Mouse (Mus musculus): ENCODE measurements around the gene Pkdrej. TPM values are rescaled to one million over a fixed set of nuclear protein-coding genes. Genes with fewer than 3 reads are reported as not detected.
"Not testable (repeated sequence)": the region's sequence is repeated elsewhere in the genome, so short reads cannot be mapped to it uniquely, and the experiment has no call there.

Gene Pkdrej
- 0.09 and 0.11 TPM in 2 replicates for total RNA-seq (2012; rRNA removed)

- H3K27ac ChIP-seq (ENCODE audit: insufficient read depth, low read depth, low read length, poor library complexity, severe bottlenecking), result no peak within 1 kb of the TSS
- H3K36me3 ChIP-seq (ENCODE audit: control insufficient read depth, insufficient read depth, low read length, poor library complexity, severe bottlenecking), result no peaks in the 10 kb centered on the region
- DNase-seq (ENCODE audit: low read depth, low spot score), result no peak
- no peaks in the 10 kb centered on the region for H3K9me3 ChIP-seq (ENCODE audit: control insufficient read depth, insufficient read depth, low read depth, low read length)
- no peaks in the 10 kb centered on the region for H3K4me1 ChIP-seq (ENCODE audit: control insufficient read depth in 2 of 2, insufficient read depth in 2 of 2, low read length in 2 of 2, poor library complexity in 1 of 2)
- H3K4me3 ChIP-seq (ENCODE audit: insufficient read depth in 1 of 2, low read depth in 1 of 2, low read length in 2 of 2, poor library complexity in 1 of 2, severe bottlenecking in 1 of 2), result peak within 1 kb of the TSS; percentile 55 to 71
- in situ Hi-C loops (cut with MboI; ENCODE audit: low sequenced_read_pairs in 2 of 2, unreplicated experiment in 2 of 2), result no loop called here
- H3K9ac ChIP-seq (ENCODE audit: insufficient read depth, low read depth, low read length, poor library complexity, severe bottlenecking), result peak within 1 kb of the TSS; percentile 75
- no peak for TF ChIP-seq HCFC1 (IDR thresholded peaks at IDR 0.05; ENCODE audit: borderline replicate concordance, insufficient read depth, low read length)
- TF ChIP-seq CHD2 (IDR thresholded peaks at IDR 0.05; ENCODE audit: low read depth, low read length), result no peak
- TF ChIP-seq MAFK (IDR thresholded peaks at IDR 0.05; ENCODE audit: insufficient read depth, low read depth, low read length), result no peak
- TF ChIP-seq ZC3H11A (IDR thresholded peaks at IDR 0.05; ENCODE audit: borderline replicate concordance, low read depth, low read length), result no peak
- TF ChIP-seq ZNF384 (IDR thresholded peaks at IDR 0.05; ENCODE audit: low read depth, low read length), result no peak
Measured at GRCm38 (mm10) chr15:85821203-85822010, at the start of gene Pkdrej. Gene Pkdrej, minus strand, starts transcription at chr15:85821734.

DNA sequence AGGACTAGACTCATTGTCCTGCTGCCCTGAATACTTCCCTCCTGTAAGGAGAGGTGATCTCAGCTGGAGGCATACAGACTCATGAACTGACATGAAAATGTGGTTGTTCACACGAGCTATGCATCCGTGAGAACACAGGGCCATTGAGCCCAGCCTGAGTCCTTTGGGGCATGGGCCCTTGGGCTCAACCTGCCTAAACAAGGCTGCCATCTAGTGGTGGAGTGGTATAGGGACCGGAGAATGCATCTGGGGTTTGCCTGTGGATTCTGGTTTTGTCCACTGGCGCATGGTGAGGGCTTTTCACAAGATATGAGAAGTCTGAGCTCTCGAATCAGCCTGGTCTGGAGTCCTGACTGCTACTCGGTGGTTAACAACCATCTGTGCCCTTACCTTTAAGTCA lies 46.2 kb upstream of the Pkdrej start:
- peak; percentile 69 for DNase-seq (ENCODE audit: low read depth, low spot score)
- in situ Hi-C loops (cut with MboI; ENCODE audit: low sequenced_read_pairs in 2 of 2, unreplicated experiment in 2 of 2), result no loop called here
- no peaks in the 10 kb centered on the region for H3K9me3 ChIP-seq (ENCODE audit: control insufficient read depth, insufficient read depth, low read depth, low read length)
- no peak overlapping the region for H3K27ac ChIP-seq (ENCODE audit: insufficient read depth, low read depth, low read length, poor library complexity, severe bottlenecking)
- peaks cover 85% of the 10 kb centered on the region for H3K36me3 ChIP-seq (ENCODE audit: control insufficient read depth, insufficient read depth, low read length, poor library complexity, severe bottlenecking)
- peaks cover 2 to 15% of the 10 kb centered on the region in 2 experiments; a peak in 3 of 4 replicates for H3K4me1 ChIP-seq (ENCODE audit: control insufficient read depth in 2 of 2, insufficient read depth in 2 of 2, low read length in 2 of 2, poor library complexity in 1 of 2)
- H3K4me3 ChIP-seq (ENCODE audit: insufficient read depth in 1 of 2, low read depth in 1 of 2, low read length in 2 of 2, poor library complexity in 1 of 2, severe bottlenecking in 1 of 2), result no peak overlapping the region
- TF ChIP-seq ZC3H11A (IDR thresholded peaks at IDR 0.05; ENCODE audit: borderline replicate concordance, low read depth, low read length) (no peak), CHD2 (IDR thresholded peaks at IDR 0.05; ENCODE audit: low read depth, low read length) (no peak), HCFC1 (IDR thresholded peaks at IDR 0.05; ENCODE audit: borderline replicate concordance, insufficient read depth, low read length) (no peak), MAFK (IDR thresholded peaks at IDR 0.05; ENCODE audit: insufficient read depth, low read depth, low read length) (no peak), ZNF384 (IDR thresholded peaks at IDR 0.05; ENCODE audit: low read depth, low read length) (no peak)
- peak overlapping the region; percentile 13; the same call in 1 of the 2 replicates for H3K9ac ChIP-seq (ENCODE audit: insufficient read depth, low read depth, low read length, poor library complexity, severe bottlenecking)

GRCm38 (mm10) chr15:85865913-85866312 lies 44.4 kb upstream of the Pkdrej start:
- peak overlapping the region; percentile 81; the same call in 1 of the 2 replicates for H3K27ac ChIP-seq (ENCODE audit: insufficient read depth, low read depth, low read length, poor library complexity, severe bottlenecking)
- DNase-seq (ENCODE audit: low read depth, low spot score), result peak; percentile 62
- H3K36me3 ChIP-seq (ENCODE audit: control insufficient read depth, insufficient read depth, low read length, poor library complexity, severe bottlenecking), result peaks cover 77% of the 10 kb centered on the region
- H3K9me3 ChIP-seq (ENCODE audit: control insufficient read depth, insufficient read depth, low read depth, low read length); in situ Hi-C loops (cut with MboI; ENCODE audit: low sequenced_read_pairs in 2 of 2, unreplicated experiment in 2 of 2): not testable (repeated sequence)
- H3K4me3 ChIP-seq (ENCODE audit: insufficient read depth in 1 of 2, low read depth in 1 of 2, low read length in 2 of 2, poor library complexity in 1 of 2, severe bottlenecking in 1 of 2), result peak overlapping the region; percentile 4 to 37
- peaks cover 9 to 15% of the 10 kb centered on the region in 2 experiments; a peak in 3 of 4 replicates for H3K4me1 ChIP-seq (ENCODE audit: control insufficient read depth in 2 of 2, insufficient read depth in 2 of 2, low read length in 2 of 2, poor library complexity in 1 of 2)
- H3K9ac ChIP-seq (ENCODE audit: insufficient read depth, low read depth, low read length, poor library complexity, severe bottlenecking), result peak overlapping the region; percentile 79; the same call in 1 of the 2 replicates

DNA sequence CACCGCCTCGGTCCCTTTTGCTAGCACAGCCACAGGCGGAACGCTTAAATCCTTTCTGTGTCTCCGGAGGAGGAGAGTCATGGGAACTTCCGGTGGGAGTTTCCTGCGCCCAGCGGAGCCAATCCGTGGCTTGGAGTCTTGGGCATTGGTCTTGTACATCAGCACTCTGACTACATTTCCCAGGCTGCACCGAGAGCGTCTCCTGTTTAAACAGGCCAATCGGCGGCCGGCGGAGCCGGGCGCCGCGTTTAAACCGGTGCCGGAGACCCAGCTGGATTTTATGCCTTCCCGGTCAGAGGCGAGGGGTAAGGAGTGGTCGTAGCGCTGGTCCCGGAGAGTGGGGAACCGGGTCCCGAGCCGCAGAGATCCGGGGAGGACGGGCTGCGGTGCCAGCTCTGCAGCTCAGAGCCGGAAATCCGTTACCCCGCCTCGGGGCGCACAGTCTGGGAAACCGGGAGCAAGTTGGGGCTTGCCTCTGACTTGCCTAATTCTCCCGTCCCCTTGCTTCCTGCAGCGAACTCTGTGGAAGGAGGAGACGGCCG lies 38.0 kb upstream of the Pkdrej start, which contains the start of gene Gtse1:
Gene Gtse1 (plus strand): TSS at position 256 of the 542 bp plus-strand sequence.
- peaks cover 8% of the 10 kb centered on the region in 2 experiments; a peak in 3 of 4 replicates for H3K4me1 ChIP-seq (ENCODE audit: control insufficient read depth in 2 of 2, insufficient read depth in 2 of 2, low read length in 2 of 2, poor library complexity in 1 of 2)
- peak; percentile 94 for DNase-seq (ENCODE audit: low read depth, low spot score)
- no peaks in the 10 kb centered on the region for H3K9me3 ChIP-seq (ENCODE audit: control insufficient read depth, insufficient read depth, low read depth, low read length)
- H3K9ac ChIP-seq (ENCODE audit: insufficient read depth, low read depth, low read length, poor library complexity, severe bottlenecking), result peak within 1 kb of the TSS; percentile 79
- H3K27ac ChIP-seq (ENCODE audit: insufficient read depth, low read depth, low read length, poor library complexity, severe bottlenecking), result peak within 1 kb of the TSS; percentile 61
- TF ChIP-seq HCFC1 (IDR thresholded peaks at IDR 0.05; ENCODE audit: borderline replicate concordance, insufficient read depth, low read length) (peak; percentile 95), CHD2 (IDR thresholded peaks at IDR 0.05; ENCODE audit: low read depth, low read length) (peak; percentile 73; the same call in 1 of the 2 replicates), ZNF384 (IDR thresholded peaks at IDR 0.05; ENCODE audit: low read depth, low read length) (no peak), MAFK (IDR thresholded peaks at IDR 0.05; ENCODE audit: insufficient read depth, low read depth, low read length) (no peak), ZC3H11A (IDR thresholded peaks at IDR 0.05; ENCODE audit: borderline replicate concordance, low read depth, low read length) (no peak)
- peaks cover 27% of the 10 kb centered on the region for H3K36me3 ChIP-seq (ENCODE audit: control insufficient read depth, insufficient read depth, low read length, poor library complexity, severe bottlenecking)
- H3K4me3 ChIP-seq (ENCODE audit: insufficient read depth in 1 of 2, low read depth in 1 of 2, low read length in 2 of 2, poor library complexity in 1 of 2, severe bottlenecking in 1 of 2), result peak within 1 kb of the TSS; percentile 72 to 91
- in situ Hi-C loops (cut with MboI; ENCODE audit: low sequenced_read_pairs in 2 of 2, unreplicated experiment in 2 of 2), result no loop called here
